Mouse (Mus musculus) midbrain, postnatal 0 days (tissue): ENCODE measurements at regions not wholly inside any gene's neighbourhood (a gene's known extent, or its start where the extent isn't known, plus 50 kb on each side); places are given as distances from the start of the nearest gene placed in this dataset.

Experiments used
- ATAC-seq: fragments of 200-750 bp; cut with Nextera tagmentation; 2 replicates; pipeline ENCODE4 v1.8.0; 2017; ENCODE audit warnings: moderate number of reproducible peaks, mild to moderate bottlenecking, moderate TSS enrichment, moderate library complexity; ENCODE audit not compliant: low FRiP score
- DNase-seq: peaks from one replicate; pipeline ENCODE4 v3.0.0-alpha.2; 2015; ENCODE audit warnings: low spot score
- H3K27ac ChIP-seq: fragments of 300-500 bp; sonication (generic); 2 replicates; pipeline ENCODE4 v1.5.1; 2014; ENCODE audit warnings: low read depth, mild to moderate bottlenecking, low read length, mixed read lengths
- H3K27me3 ChIP-seq: fragments of 300-500 bp; sonication (generic); 2 replicates; pipeline ENCODE4 v1.6.1; 2014; ENCODE audit warnings: low read length, control low read depth, mixed read lengths; ENCODE audit not compliant: insufficient read depth
- H3K36me3 ChIP-seq: fragments of 300-500 bp; sonication (generic); 2 replicates; pipeline ENCODE4 v1.6.1; 2014; ENCODE audit warnings: low read length, control low read depth, mixed read lengths; ENCODE audit not compliant: insufficient read depth
- H3K4me1 ChIP-seq: fragments of 300-500 bp; sonication (generic); 2 replicates; pipeline ENCODE4 v1.6.1; 2014; ENCODE audit warnings: mild to moderate bottlenecking, control low read depth, antibody characterized with exemption, low read length, mixed read lengths; ENCODE audit not compliant: insufficient read depth
- H3K4me2 ChIP-seq: fragments of 300-500 bp; sonication (generic); 2 replicates; pipeline ENCODE4 v1.6.1; 2014; ENCODE audit warnings: low read depth, mild to moderate bottlenecking, low read length, mixed read lengths; ENCODE audit not compliant: poor library complexity, severe bottlenecking
- H3K4me3 ChIP-seq: fragments of 300-500 bp; sonication (generic); 2 replicates; pipeline ENCODE4 v1.5.1; 2014; ENCODE audit warnings: low read depth, mild to moderate bottlenecking, low read length, moderate library complexity
- H3K9ac ChIP-seq: fragments of 300-500 bp; sonication (generic); replicated peaks from 2 replicates; pipeline ENCODE4 v1.6.1; 2014; ENCODE audit warnings: mild to moderate bottlenecking, low read length, moderate library complexity, mixed read lengths; ENCODE audit not compliant: poor library complexity, severe bottlenecking
- H3K9me3 ChIP-seq: fragments of 300-500 bp; sonication (generic); 2 replicates; pipeline ENCODE4 v1.6.1; 2016; ENCODE audit warnings: low read length, control low read depth
- CTCF ChIP-seq: IDR thresholded peaks from 2 replicates; pipeline ENCODE4 v1.5.1; 2016; ENCODE audit warnings: antibody characterized with exemption, mild to moderate bottlenecking
- WGBS: fragments of 180-500 bp; shearing (Covaris S2); extraction: QIAGEN DNeasy Blood & Tissue Kit; methylation state at CpG from one replicate; pipeline ENCODE4 v1.1.7; 2014; 5-methylcytosine and 5-hydroxymethylcytosine counted together

DNA sequence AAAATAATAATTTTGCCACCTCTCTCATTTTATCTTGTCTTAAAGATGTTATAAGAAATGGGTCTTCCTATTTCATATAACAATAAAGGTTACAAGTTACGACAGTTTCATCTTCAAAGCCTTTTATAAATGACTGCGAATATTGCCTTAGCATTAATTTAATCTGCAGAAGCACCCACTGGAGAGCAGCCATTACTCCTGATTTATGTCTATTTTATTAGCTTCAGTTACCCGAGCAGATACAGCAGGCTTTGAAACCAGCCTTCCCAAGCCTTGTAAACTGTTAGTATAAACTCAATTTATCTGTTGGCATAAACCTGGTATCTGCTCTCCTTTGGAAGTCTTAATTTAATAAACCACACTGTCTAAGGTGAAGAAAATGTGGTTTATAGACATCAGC lies 2851.6 kb upstream of the Gm6569 start:
- ATAC-seq (no peak), DNase-seq (peak; percentile 1)
- no peak overlapping the region for H3K4me3 ChIP-seq
- H3K36me3 ChIP-seq, result no peaks in the 10 kb centered on the region
- TF ChIP-seq CTCF, result no peak
- H3K9me3 ChIP-seq, result no peaks in the 10 kb centered on the region
- H3K27me3 ChIP-seq, result no peaks in the 10 kb centered on the region
- 75% methylated on average over 3 of the region's 3 CpGs for WGBS
- no peaks in the 10 kb centered on the region for H3K4me1 ChIP-seq
- H3K27ac ChIP-seq, result no peak overlapping the region
- H3K4me2 ChIP-seq, result no peak overlapping the region
- no peak overlapping the region for H3K9ac ChIP-seq

DNA sequence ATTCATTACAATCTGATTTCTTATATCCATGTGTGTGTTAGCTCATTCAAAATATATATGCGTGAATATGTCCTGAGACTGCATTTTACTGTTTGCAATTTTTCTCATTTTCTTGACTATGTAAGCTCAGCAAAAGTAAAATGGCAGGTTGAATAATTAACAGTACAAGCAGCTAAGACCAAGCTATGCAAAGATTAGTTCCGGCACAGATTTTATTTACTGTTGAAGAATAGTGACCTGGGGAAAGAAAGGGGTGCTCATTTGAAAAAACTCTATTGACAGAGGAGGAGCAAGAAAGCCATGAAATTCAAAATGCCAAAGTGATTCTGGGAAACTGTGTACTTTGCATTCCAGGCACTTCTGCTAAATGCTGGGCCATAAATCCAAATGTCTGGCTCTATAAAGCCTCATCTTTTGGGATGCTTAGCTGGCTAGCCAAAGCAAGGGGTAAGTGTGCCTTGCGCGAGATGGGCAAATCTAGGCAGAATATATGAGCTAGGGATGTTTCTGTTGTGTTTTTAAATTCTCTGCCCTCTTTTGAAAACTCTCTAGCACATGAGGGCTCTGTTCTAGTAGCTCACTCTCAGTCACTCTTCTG lies 2846.3 kb upstream of the Gm6569 start:
- no peak for TF ChIP-seq CTCF
- Histone ChIP-seq H3K36me3 (no peaks in the 10 kb centered on the region), H3K4me3 (no peak overlapping the region), H3K9ac (no peak overlapping the region), H3K27ac (no peak overlapping the region), H3K4me1 (no peaks in the 10 kb centered on the region), H3K4me2 (no peak overlapping the region), H3K27me3 (no peaks in the 10 kb centered on the region), H3K9me3 (no peaks in the 10 kb centered on the region)
- no peak for DNase-seq
- 62% methylated on average over 4 of the region's 4 CpGs for WGBS
- ATAC-seq, result no peak

- ATAC-seq (no peak), DNase-seq (no peak)
- no peak overlapping the region for H3K27ac ChIP-seq
- no peak overlapping the region for H3K4me2 ChIP-seq
- no peaks in the 10 kb centered on the region for H3K36me3 ChIP-seq
- H3K9ac ChIP-seq, result no peak overlapping the region
- no peaks in the 10 kb centered on the region for H3K4me1 ChIP-seq
- H3K9me3 ChIP-seq, result no peaks in the 10 kb centered on the region
- no peak for TF ChIP-seq CTCF
- no peak overlapping the region for H3K4me3 ChIP-seq
- 70% methylated on average over 4 of the region's 4 CpGs for WGBS
- H3K27me3 ChIP-seq, result no peaks in the 10 kb centered on the region
These were observed 2841.0 kb upstream of the Gm6569 start for GRCm38 (mm10) chr15:70993397-70993796.

- no peaks in the 10 kb centered on the region for H3K4me1 ChIP-seq
- ATAC-seq, result no peak
- no peak for DNase-seq
- H3K27me3 ChIP-seq, result no peaks in the 10 kb centered on the region
- no peaks in the 10 kb centered on the region for H3K9me3 ChIP-seq
- H3K9ac ChIP-seq, result no peak overlapping the region
- no peak overlapping the region for H3K27ac ChIP-seq
- TF ChIP-seq CTCF, result no peak
- H3K4me3 ChIP-seq, result no peak overlapping the region
- WGBS, result 49% methylated on average over 2 of the region's 2 CpGs
- H3K4me2 ChIP-seq, result no peak overlapping the region
- H3K36me3 ChIP-seq, result no peaks in the 10 kb centered on the region
These were observed 2824.0 kb upstream of the Gm6569 start for GRCm38 (mm10) chr15:71010362-71010761.

- no peak overlapping the region for H3K27ac ChIP-seq
- no peak for TF ChIP-seq CTCF
- no peaks in the 10 kb centered on the region for H3K27me3 ChIP-seq
- H3K4me2 ChIP-seq, result no peak overlapping the region
- H3K4me3 ChIP-seq, result no peak overlapping the region
- ATAC-seq (no peak), DNase-seq (peak; percentile 25)
- WGBS, result 21% methylated on average over 5 of the region's 5 CpGs
- H3K9me3 ChIP-seq, result no peaks in the 10 kb centered on the region
- H3K36me3 ChIP-seq, result no peaks in the 10 kb centered on the region
- H3K4me1 ChIP-seq, result no peaks in the 10 kb centered on the region
- no peak overlapping the region for H3K9ac ChIP-seq
These were observed 2823.6 kb upstream of the Gm6569 start for GRCm38 (mm10) chr15:71010773-71011172.

DNA sequence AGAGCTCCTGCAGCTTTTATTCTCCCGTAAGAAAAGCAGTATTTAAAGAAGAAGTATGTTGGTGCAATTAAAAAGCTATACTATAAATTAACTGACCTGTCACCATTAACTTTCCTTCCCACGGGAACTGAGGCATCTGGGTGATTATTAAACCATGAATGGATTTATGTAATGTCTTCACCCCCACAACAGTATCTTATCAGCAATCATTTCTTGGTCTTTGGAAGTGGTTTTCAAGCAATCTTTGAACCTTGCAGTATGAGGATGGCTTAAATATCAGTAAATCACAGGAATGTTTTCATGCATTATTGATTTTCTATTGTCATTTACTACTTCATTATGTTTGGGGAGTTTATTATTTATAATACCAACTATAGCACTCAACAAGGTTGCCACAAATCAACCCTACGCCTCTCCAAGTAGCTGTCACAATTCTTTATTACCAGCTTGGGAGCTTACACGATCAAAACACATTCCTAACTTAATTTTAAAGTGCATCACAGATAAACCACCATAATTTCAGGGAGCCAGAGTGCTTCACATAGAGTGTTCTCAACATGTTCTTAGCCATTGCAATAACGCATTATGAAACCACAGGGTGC lies 2780.0 kb upstream of the Gm6569 start:
- no peak for TF ChIP-seq CTCF
- H3K36me3 ChIP-seq, result no peaks in the 10 kb centered on the region
- WGBS, result 81% methylated on average over 5 of the region's 5 CpGs
- H3K4me3 ChIP-seq, result no peak overlapping the region
- no peaks in the 10 kb centered on the region for H3K9me3 ChIP-seq
- DNase-seq, result no peak
- H3K27me3 ChIP-seq, result no peaks in the 10 kb centered on the region
- H3K27ac ChIP-seq, result no peak overlapping the region
- H3K4me2 ChIP-seq, result no peak overlapping the region
- no peak overlapping the region for H3K9ac ChIP-seq
- H3K4me1 ChIP-seq, result no peaks in the 10 kb centered on the region
- no peak for ATAC-seq
